Mouse (Mus musculus) lung, postnatal 0 days (tissue): ENCODE data around the gene Scamp3. TPM values are rescaled to one million over a fixed set of nuclear protein-coding genes. Genes with fewer than 3 reads are reported as not detected.
A peak's percentile ranks its signal among the peaks of the same experiment; 100 is the strongest.
"Not testable (repeated sequence)": the region's sequence is repeated elsewhere in the genome, so short reads cannot be mapped to it uniquely, and the experiment has no call there.

Experiments used
- ATAC-seq: fragments of 200-750 bp; cut with Nextera tagmentation; 2 replicates; pipeline ENCODE4 v1.8.0; 2017; ENCODE audit warnings: moderate library complexity
- DNase-seq: peaks from one replicate; pipeline ENCODE4 v3.0.0-alpha.2; 2016; ENCODE audit warnings: low spot score
- H3K27ac ChIP-seq: fragments of 300-500 bp; sonication (generic); 2 replicates; pipeline ENCODE4 v1.5.1; 2014; ENCODE audit warnings: antibody characterized with exemption, mild to moderate bottlenecking, low read length, mixed read lengths
- H3K27me3 ChIP-seq: fragments of 300-500 bp; sonication (generic); replicated peaks from 2 replicates; pipeline ENCODE4 v1.6.1; 2014; ENCODE audit warnings: low read length, mixed read lengths; ENCODE audit not compliant: insufficient read depth
- H3K36me3 ChIP-seq: fragments of 300-500 bp; sonication (generic); 2 replicates; pipeline ENCODE4 v1.6.1; 2014; ENCODE audit warnings: low read length, mixed read lengths; ENCODE audit not compliant: insufficient read depth
- H3K4me1 ChIP-seq: fragments of 300-500 bp; sonication (generic); 2 replicates; pipeline ENCODE4 v1.6.1; 2014; ENCODE audit warnings: antibody characterized with exemption, low read depth, low read length, mixed read lengths; ENCODE audit not compliant: insufficient read depth
- H3K4me2 ChIP-seq: fragments of 300-500 bp; sonication (generic); replicated peaks from 2 replicates; pipeline ENCODE4 v1.6.1; 2014; ENCODE audit warnings: low read depth, mild to moderate bottlenecking, low read length, moderate library complexity, mixed read lengths
- H3K4me3 ChIP-seq: fragments of 300-500 bp; sonication (generic); 2 replicates; pipeline ENCODE4 v1.5.1; 2014; ENCODE audit warnings: low read depth, low read length
- H3K9ac ChIP-seq: fragments of 300-500 bp; sonication (generic); replicated peaks from 2 replicates; pipeline ENCODE4 v1.6.1; 2014; ENCODE audit warnings: low read depth, mild to moderate bottlenecking
- H3K9me3 ChIP-seq: fragments of 300-500 bp; sonication (generic); 2 replicates; pipeline ENCODE4 v1.6.1; 2016; ENCODE audit warnings: low read length, mixed read lengths
- CTCF ChIP-seq: IDR thresholded peaks from 2 replicates; pipeline ENCODE4 v1.5.1; 2016; ENCODE audit warnings: antibody characterized with exemption, mild to moderate bottlenecking
- EP300 ChIP-seq: IDR thresholded peaks from 2 replicates; pipeline ENCODE4 v1.6.1; 2016; ENCODE audit warnings: antibody characterized with exemption, mild to moderate bottlenecking, control low read depth
- WGBS: fragments of 180-500 bp; shearing (Covaris S2); extraction: QIAGEN DNeasy Blood & Tissue Kit; methylation state at CpG from one replicate; pipeline ENCODE4 v1.1.7; 2014; 5-methylcytosine and 5-hydroxymethylcytosine counted together
- polyA plus RNA-seq: library from polyadenylated mRNA; unstranded; fragments of >200 nt; fragmentation: Nextera tagmentation; extraction: Ambion mirVana; gene quantifications from 2 replicates; pipeline ENCODE4 v1.2.1, GENCODE M21; 2015

Gene Scamp3
- polyA plus RNA-seq, 1 experiment from 2014 or later, result 89.6 TPM

- Histone ChIP-seq H3K4me3 (no peak overlapping the region), H3K27ac (no peak overlapping the region), H3K36me3 (no peaks in the 10 kb centered on the region), H3K9me3 (no peaks in the 10 kb centered on the region), H3K9ac (no peak overlapping the region), H3K4me2 (no peak overlapping the region), H3K4me1 (no peaks in the 10 kb centered on the region), H3K27me3 (0 out of 2 replicates have a peak, but pooled peaks cover 4% of the 10 kb centered on the region)
- ATAC-seq (no peak), DNase-seq (no peak)
- WGBS, result 66% methylated on average over 14 of the region's 14 CpGs
- no peak for TF ChIP-seq EP300
- TF ChIP-seq CTCF, result no peak
These were observed 28.7 kb upstream of the Scamp3 start for GRCm38 (mm10) chr3:89148567-89148966.

- Histone ChIP-seq H3K36me3 (no peaks in the 10 kb centered on the region), H3K9ac (no peak overlapping the region), H3K4me1 (no peaks in the 10 kb centered on the region), H3K4me3 (no peak overlapping the region), H3K27ac (no peak overlapping the region), H3K4me2 (no peak overlapping the region), H3K9me3 (no peaks in the 10 kb centered on the region), H3K27me3 (0 out of 2 replicates have a peak, but pooled peaks cover 4% of the 10 kb centered on the region)
- DNase-seq, result peak; percentile 25
- WGBS, result 44% methylated on average over 17 of the region's 17 CpGs
- ATAC-seq, result peak; percentile 48; the same call in 1 of the 2 replicates
- TF ChIP-seq CTCF (no peak), EP300 (no peak)
These were observed 25.0 kb upstream of the Scamp3 start for GRCm38 (mm10) chr3:89152084-89152835.

- H3K9me3 ChIP-seq, result no peaks in the 10 kb centered on the region
- H3K4me1 ChIP-seq, result peaks cover 6% of the 10 kb centered on the region
- no peaks in the 10 kb centered on the region for H3K36me3 ChIP-seq
- TF ChIP-seq EP300 (no peak), CTCF (no peak)
- no peak overlapping the region for H3K4me3 ChIP-seq
- H3K9ac ChIP-seq, result no peak overlapping the region
- ATAC-seq, result no peak
- H3K27me3 ChIP-seq, result peaks cover 11% of the 10 kb centered on the region; the same call in 1 of the 2 replicates
- no peak overlapping the region for H3K27ac ChIP-seq
- 81% methylated on average over 8 of the region's 8 CpGs for WGBS
- no peak for DNase-seq
- H3K4me2 ChIP-seq, result no peak overlapping the region
These were observed 20.3 kb upstream of the Scamp3 start for GRCm38 (mm10) chr3:89156951-89157350.

- Histone ChIP-seq H3K36me3 (no peaks in the 10 kb centered on the region), H3K9me3 (no peaks in the 10 kb centered on the region), H3K4me2 (no peak overlapping the region), H3K4me1 (peaks cover 6% of the 10 kb centered on the region), H3K27me3 (peaks cover 11% of the 10 kb centered on the region; the same call in 1 of the 2 replicates), H3K27ac (no peak overlapping the region), H3K9ac (no peak overlapping the region), H3K4me3 (no peak overlapping the region)
- TF ChIP-seq EP300, result no peak
- TF ChIP-seq CTCF, result no peak
- DNase-seq, result no peak
- WGBS, result 17% methylated on average over 7 of the region's 7 CpGs
- ATAC-seq, result no peak
These were observed 18.6 kb upstream of the Scamp3 start for GRCm38 (mm10) chr3:89158651-89159050.

GRCm38 (mm10) chr3:89159211-89159610, 18.1 kb upstream of the Scamp3 start:
- H3K4me1 ChIP-seq, result peaks cover 6% of the 10 kb centered on the region
- H3K27me3 ChIP-seq, result peaks cover 11% of the 10 kb centered on the region; the same call in 1 of the 2 replicates
- no peak overlapping the region for H3K9ac ChIP-seq
- WGBS, result under 1% methylated on average over 13 of the region's 13 CpGs
- ATAC-seq (peak; percentile 46), DNase-seq (peak; percentile 58)
- H3K27ac ChIP-seq, result no peak overlapping the region
- H3K36me3 ChIP-seq, result no peaks in the 10 kb centered on the region
- H3K4me3 ChIP-seq, result no peak overlapping the region
- peak overlapping the region; percentile 95 for H3K4me2 ChIP-seq
- H3K9me3 ChIP-seq, result no peaks in the 10 kb centered on the region
- TF ChIP-seq CTCF (no peak), EP300 (no peak)

GRCm38 (mm10) chr3:89159616-89160344, 17.5 kb upstream of the Scamp3 start, which contains the start of gene Hcn3:
TSS of gene Hcn3 (minus strand) at chr3:89160196.
- WGBS, result under 1% methylated on average over 56 of the region's 66 CpGs
- Histone ChIP-seq H3K4me3 (peak within 1 kb of the TSS; percentile 43), H3K9me3 (no peaks in the 10 kb centered on the region), H3K27me3 (peaks cover 11% of the 10 kb centered on the region; the same call in 1 of the 2 replicates), H3K4me2 (peak within 1 kb of the TSS; percentile 95), H3K4me1 (peaks cover 6% of the 10 kb centered on the region), H3K9ac (no peak within 1 kb of the TSS), H3K36me3 (no peaks in the 10 kb centered on the region), H3K27ac (no peak within 1 kb of the TSS)
- peak; percentile 66 for ATAC-seq
- TF ChIP-seq CTCF (peak; percentile 80), EP300 (no peak)
- DNase-seq, result peak; percentile 80

GRCm38 (mm10) chr3:89161207-89161606, 16.1 kb upstream of the Scamp3 start:
- ATAC-seq, H3K9me3 ChIP-seq, H3K9ac ChIP-seq, DNase-seq, H3K4me3 ChIP-seq, H3K36me3 ChIP-seq, H3K27ac ChIP-seq, H3K4me2 ChIP-seq: not testable (repeated sequence)
- Histone ChIP-seq H3K27me3 (peaks cover 11% of the 10 kb centered on the region; the same call in 1 of the 2 replicates), H3K4me1 (peaks cover 12% of the 10 kb centered on the region)
